Mouse (Mus musculus) MEL (cell line): ENCODE data around the gene Tomm20.

Experiments
- CHD2 ChIP-seq: IDR thresholded peaks from 2 replicates; pipeline ENCODE4 v1.6.1; 2011; ENCODE audit warnings: low read length, improper control_type of control experiment
- CTCF ChIP-seq, 3 experiments: IDR thresholded peaks in 2 of 3; conservative IDR thresholded peaks in 1 of 3; 2 replicates each; pipeline ENCODE4 v1.5.1; 2011 to 2012; ENCODE audit warnings: low read length in 3 of 3, low read depth in 2 of 3, mild to moderate bottlenecking in 2 of 3, improper control_type of control experiment in 1 of 3, inconsistent platforms in 1 of 3, mixed read lengths in 1 of 3, moderate library complexity in 1 of 3; ENCODE audit not compliant: control insufficient read depth in 1 of 3, insufficient read depth in 1 of 3, poor library complexity in 1 of 3, severe bottlenecking in 1 of 3
- EP300 ChIP-seq, 2 experiments: IDR thresholded peaks; 2 replicates each; pipeline ENCODE4 v1.6.1; 2011; ENCODE audit warnings: improper control_type of control experiment in 2 of 2, low read length in 2 of 2, low read depth in 1 of 2, mild to moderate bottlenecking in 1 of 2
- ETS1 ChIP-seq: IDR thresholded peaks from 2 replicates; pipeline ENCODE4 v1.6.1; 2012; ENCODE audit warnings: low read depth, mild to moderate bottlenecking, inconsistent platforms, low read length, improper control_type of control experiment, moderate library complexity
- GATA1 ChIP-seq: IDR thresholded peaks from 2 replicates; pipeline ENCODE4 v1.6.1; 2011; ENCODE audit warnings: low read depth, low read length, improper control_type of control experiment
- HCFC1 ChIP-seq: IDR thresholded peaks from 2 replicates; pipeline ENCODE4 v1.6.1; 2012; ENCODE audit warnings: low read depth, mild to moderate bottlenecking, inconsistent platforms, low read length, improper control_type of control experiment, moderate library complexity
- MAFK ChIP-seq: IDR thresholded peaks from 2 replicates; pipeline ENCODE4 v1.6.1; 2011; ENCODE audit warnings: low read depth, mild to moderate bottlenecking, low read length, improper control_type of control experiment, borderline replicate concordance
- NRF1 ChIP-seq: IDR thresholded peaks from 2 replicates; pipeline ENCODE4 v1.6.1; 2014; ENCODE audit warnings: low read depth, mild to moderate bottlenecking, inconsistent platforms, low read length, improper control_type of control experiment, moderate library complexity; ENCODE audit not compliant: poor library complexity, insufficient read depth, severe bottlenecking
- POLR2A ChIP-seq, 2 experiments: IDR thresholded peaks; 2 replicates each; pipeline ENCODE4 v1.6.1; 2011 to 2012; ENCODE audit warnings: low read length in 2 of 2, mild to moderate bottlenecking in 2 of 2, control low read depth in 1 of 2, improper control_type of control experiment in 1 of 2, low read depth in 1 of 2, moderate library complexity in 1 of 2; ENCODE audit not compliant: control insufficient read depth in 1 of 2, insufficient read depth in 1 of 2, poor library complexity in 1 of 2
- POLR2AphosphoS5 ChIP-seq: IDR thresholded peaks from 2 replicates; pipeline ENCODE4 v1.6.1; 2012; ENCODE audit warnings: low read depth, borderline replicate concordance, mild to moderate bottlenecking, inconsistent platforms, low read length, moderate library complexity, mixed read lengths
- SIN3A ChIP-seq: IDR thresholded peaks from 2 replicates; pipeline ENCODE4 v1.6.1; 2012; ENCODE audit warnings: low read length, improper control_type of control experiment, inconsistent platforms
- SMC3 ChIP-seq: IDR thresholded peaks from 2 replicates; pipeline ENCODE4 v1.6.1; 2011; ENCODE audit warnings: low read depth, low read length, improper control_type of control experiment
- TAL1 ChIP-seq: IDR thresholded peaks from 2 replicates; pipeline ENCODE4 v1.6.1; 2012; ENCODE audit warnings: mild to moderate bottlenecking, inconsistent platforms, low read length, moderate library complexity, mixed read lengths
- ZKSCAN1 ChIP-seq: IDR thresholded peaks from 2 replicates; pipeline ENCODE4 v1.6.1; 2012; ENCODE audit warnings: low read depth, mild to moderate bottlenecking, inconsistent platforms, low read length, improper control_type of control experiment, moderate library complexity

DNA sequence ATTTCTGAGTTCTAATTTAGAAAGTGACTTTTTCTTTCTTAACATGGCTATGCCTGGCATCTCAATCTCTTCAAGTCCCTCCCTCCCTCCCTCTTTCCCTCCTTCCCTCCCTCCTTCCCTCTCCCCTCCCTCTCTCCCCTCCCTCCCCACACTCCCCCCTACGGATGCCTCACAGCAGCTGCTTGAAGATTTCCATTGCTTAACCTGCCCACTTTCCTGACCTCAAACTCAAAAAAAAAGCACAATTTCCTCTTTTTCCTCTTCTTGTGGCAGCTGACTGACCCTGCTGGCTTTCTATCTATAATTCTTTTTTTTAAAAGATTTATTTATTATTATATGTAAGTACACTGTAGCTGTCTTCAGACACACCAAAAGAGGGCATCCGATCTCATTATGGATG lies 44.6 kb downstream of the Tomm20 start:
- TF ChIP-seq TAL1 (no peak), CTCF (IDR thresholded peaks at IDR 0.05 in 2 of 3, conservative IDR thresholded peaks at IDR 0.05 in 1 of 3; ENCODE audit: control insufficient read depth in 1 of 3, insufficient read depth in 1 of 3, low read depth in 2 of 3, low read length in 3 of 3, poor library complexity in 1 of 3, severe bottlenecking in 1 of 3) (no peak), SMC3 (no peak), MAFK (no peak), CHD2 (no peak), ZKSCAN1 (no peak), POLR2A (IDR thresholded peaks at IDR 0.05; ENCODE audit: control insufficient read depth in 1 of 2, insufficient read depth in 1 of 2, low read depth in 1 of 2, low read length in 2 of 2, poor library complexity in 1 of 2) (no peak), ETS1 (no peak), EP300 (IDR thresholded peaks at IDR 0.05; ENCODE audit: low read depth in 1 of 2, low read length in 2 of 2) (no peak), SIN3A (no peak), POLR2AphosphoS5 (no peak), GATA1 (no peak), NRF1 (no peak), HCFC1 (no peak)
